Mouse (Mus musculus) heart, embryonic 14.5 days (tissue): ENCODE data around the gene Rnf32. TPM values are rescaled to one million over a fixed set of nuclear protein-coding genes. Genes with fewer than 3 reads are reported as not detected.

Experiments used
- ATAC-seq: fragments of 200-750 bp; cut with Nextera tagmentation; 2 replicates; pipeline ENCODE4 v1.8.0; 2017; ENCODE audit warnings: low read depth, moderate TSS enrichment; ENCODE audit not compliant: insufficient number of reproducible peaks, insufficient read depth, low FRiP score
- H3K27ac ChIP-seq, 2 experiments: fragments of 200-500 bp in 1 of 2; fragments of 300-500 bp in 1 of 2; sonication (generic) in 1 of 2; replicated peaks in 1 of 2; 2 replicates each; pipeline ENCODE4 v1.5.1; 2012 to 2014; ENCODE audit warnings: low read depth in 2 of 2, low read length in 2 of 2, control low read depth in 1 of 2, mild to moderate bottlenecking in 1 of 2, mixed read lengths in 1 of 2; ENCODE audit not compliant: control insufficient read depth in 1 of 2, insufficient read depth in 1 of 2
- H3K27me3 ChIP-seq: fragments of 300-500 bp; sonication (generic); 2 replicates; pipeline ENCODE4 v1.6.1; 2014; ENCODE audit warnings: mild to moderate bottlenecking, low read length, control low read depth; ENCODE audit not compliant: control insufficient read depth, insufficient read depth
- H3K36me3 ChIP-seq: fragments of 300-500 bp; sonication (generic); 2 replicates; pipeline ENCODE4 v1.6.1; 2014; ENCODE audit warnings: mild to moderate bottlenecking, control low read depth, low read length, mixed read lengths; ENCODE audit not compliant: control insufficient read depth, insufficient read depth
- H3K4me1 ChIP-seq, 2 experiments: fragments of 200-500 bp in 1 of 2; fragments of 300-500 bp in 1 of 2; sonication (generic) in 1 of 2; 2 replicates each; pipeline ENCODE4 v1.6.1; 2012 to 2014; ENCODE audit warnings: low read length in 2 of 2, control low read depth in 1 of 2, mixed read lengths in 1 of 2; ENCODE audit not compliant: control insufficient read depth in 2 of 2, insufficient read depth in 2 of 2
- H3K4me2 ChIP-seq: fragments of 300-500 bp; sonication (generic); 2 replicates; pipeline ENCODE4 v1.6.1; 2014; ENCODE audit warnings: mild to moderate bottlenecking, low read length
- H3K4me3 ChIP-seq, 2 experiments: fragments of 200-500 bp in 1 of 2; fragments of 300-500 bp in 1 of 2; sonication (generic) in 1 of 2; 2 replicates each; pipeline ENCODE4 v1.5.1; 2012 to 2014; ENCODE audit warnings: low read length in 2 of 2, mild to moderate bottlenecking in 2 of 2, control low read depth in 1 of 2, low read depth in 1 of 2, moderate library complexity in 1 of 2; ENCODE audit not compliant: control insufficient read depth in 1 of 2, insufficient read depth in 1 of 2
- H3K9ac ChIP-seq: fragments of 300-500 bp; sonication (generic); 2 replicates; pipeline ENCODE4 v1.6.1; 2014; ENCODE audit warnings: mild to moderate bottlenecking, low read length
- H3K9me3 ChIP-seq: fragments of 300-500 bp; sonication (generic); 2 replicates; pipeline ENCODE4 v1.6.1; 2016; ENCODE audit warnings: low read length, control low read depth; ENCODE audit not compliant: control insufficient read depth
- WGBS: fragments of 180-500 bp; shearing (Covaris S2); extraction: QIAGEN DNeasy Blood & Tissue Kit; methylation state at CpG from one replicate; pipeline ENCODE4 v1.1.7; 2014; 5-methylcytosine and 5-hydroxymethylcytosine counted together
- polyA plus RNA-seq: library from polyadenylated mRNA; unstranded; fragments of >200 nt; fragmentation: Nextera tagmentation; extraction: Ambion mirVana; gene quantifications from 2 replicates; pipeline ENCODE4 v1.2.1, GENCODE M21; 2014

Rnf32 gene
- polyA plus RNA-seq, 1 experiment from 2014 or later, result 2.3 TPM

DNA sequence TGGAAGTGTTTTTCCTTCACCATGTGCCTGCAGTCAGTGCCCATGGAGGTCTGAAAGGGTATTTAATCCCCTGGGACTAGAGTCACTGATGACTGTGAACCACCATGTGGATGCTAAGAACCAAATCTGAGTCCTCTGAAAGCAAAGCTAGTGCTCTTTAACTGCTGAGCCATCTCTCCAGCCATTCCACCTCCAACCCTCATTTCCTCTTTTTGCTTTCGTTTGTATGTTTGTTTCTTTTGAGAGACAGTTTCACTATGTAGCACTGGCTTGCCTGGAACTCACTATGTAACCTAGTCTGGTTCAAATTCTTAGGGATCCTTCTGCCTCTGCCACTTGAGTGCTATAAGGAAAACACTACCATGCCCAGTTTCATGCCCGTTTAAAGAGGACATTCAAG is 34.7 kb downstream of the Rnf32 start:
- Histone ChIP-seq H3K4me3 (no peak overlapping the region), H3K36me3 (no peaks in the 10 kb centered on the region), H3K27me3 (no peaks in the 10 kb centered on the region), H3K9me3 (no peaks in the 10 kb centered on the region), H3K4me1 (no peaks in the 10 kb centered on the region), H3K27ac (no peak overlapping the region), H3K9ac (no peak overlapping the region), H3K4me2 (no peak overlapping the region)
- ATAC-seq, result no peak
- WGBS, result 72% methylated on average over 2 of the region's 2 CpGs

DNA sequence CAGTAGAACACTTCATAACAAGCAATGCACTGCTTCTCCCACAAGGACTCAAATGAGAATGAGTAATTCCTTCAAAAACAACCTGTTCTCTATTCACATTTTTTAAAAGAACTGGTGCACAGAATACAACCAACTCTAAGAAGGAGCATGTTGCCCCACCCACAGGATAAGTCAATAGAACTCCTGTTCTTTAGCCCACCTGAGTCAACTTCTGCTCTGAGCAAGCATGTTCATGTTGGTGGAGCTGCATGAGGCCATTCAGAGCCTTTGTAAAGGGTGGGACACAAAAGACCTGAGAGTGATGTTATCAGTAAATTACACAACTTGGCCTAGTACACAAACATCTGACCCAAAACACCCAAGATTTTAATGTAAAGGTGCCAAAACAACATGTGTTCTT is 42.6 kb downstream of the Rnf32 start:
- Histone ChIP-seq H3K4me1 (no peaks in the 10 kb centered on the region), H3K27me3 (no peaks in the 10 kb centered on the region), H3K9me3 (no peaks in the 10 kb centered on the region), H3K9ac (no peak overlapping the region), H3K4me3 (no peak overlapping the region), H3K27ac (no peak overlapping the region), H3K36me3 (no peaks in the 10 kb centered on the region), H3K4me2 (no peak overlapping the region)
- ATAC-seq, result no peak

DNA sequence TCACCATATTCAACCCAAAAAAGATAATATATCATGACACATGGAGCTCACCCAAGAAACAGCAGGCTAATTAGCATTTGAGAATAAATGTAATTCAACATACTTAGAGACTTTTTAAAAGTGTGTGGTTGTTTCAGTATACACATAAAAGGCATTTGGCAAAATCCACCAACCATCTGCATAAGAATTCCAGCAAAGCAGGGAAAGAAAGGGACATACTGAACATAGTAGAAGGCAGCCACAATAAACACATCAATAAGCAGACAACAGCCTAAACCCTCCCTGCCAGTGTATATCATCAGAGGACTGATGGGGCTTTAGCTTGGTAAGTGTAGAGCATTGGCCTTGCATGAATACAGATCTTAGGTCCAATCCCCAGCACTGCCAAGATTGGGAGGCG is 49.0 kb downstream of the Rnf32 start:
- Histone ChIP-seq H3K4me2 (no peak overlapping the region), H3K27me3 (no peaks in the 10 kb centered on the region), H3K9me3 (no peaks in the 10 kb centered on the region), H3K4me3 (no peak overlapping the region), H3K4me1 (no peaks in the 10 kb centered on the region), H3K9ac (no peak overlapping the region), H3K27ac (no peak overlapping the region), H3K36me3 (no peaks in the 10 kb centered on the region)
- no CpG with 5 or more reads among the region's 1 CpGs for WGBS
- no peak for ATAC-seq

DNA sequence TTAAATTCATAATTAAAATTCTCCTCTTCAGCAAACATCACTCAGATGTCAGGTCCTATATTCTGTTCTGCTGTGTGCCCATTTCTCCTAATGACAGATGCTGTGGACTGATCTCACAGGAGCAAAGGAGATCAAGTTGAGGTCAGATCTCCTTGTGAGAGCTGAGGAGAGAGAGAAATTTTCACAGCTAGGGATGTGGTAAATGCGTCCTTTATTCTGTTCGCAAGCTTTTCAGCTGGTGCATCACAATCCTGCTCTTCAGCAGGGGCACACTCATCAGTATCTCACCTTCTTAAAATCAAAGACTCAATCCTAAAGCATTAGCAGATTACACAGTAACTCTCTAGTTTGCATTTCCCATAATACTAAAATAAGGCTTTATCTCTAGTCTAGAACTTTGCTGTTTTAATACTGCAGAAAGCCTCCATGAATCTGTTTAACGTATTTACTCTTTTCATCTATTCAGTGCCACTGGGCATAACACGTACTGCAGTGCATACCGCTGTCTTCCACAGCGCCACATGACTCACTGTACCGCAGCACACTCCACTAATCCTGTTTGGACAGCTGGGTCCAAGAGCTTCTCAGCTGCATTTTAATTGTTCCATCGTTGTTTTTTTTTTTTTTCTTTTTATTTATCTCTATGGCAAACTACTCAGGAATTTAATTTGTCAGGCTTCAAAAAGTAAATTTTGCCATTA is 55.2 kb downstream of the Rnf32 start:
- 67% methylated on average over 8 of the region's 8 CpGs for whole genome bisulfite sequencing
- no peak overlapping the region for H3K27ac ChIP-seq
- no peak for ATAC-seq
- H3K9ac ChIP-seq, result no peak overlapping the region
- H3K4me3 ChIP-seq, result no peak overlapping the region
- H3K36me3 ChIP-seq, result no peaks in the 10 kb centered on the region
- no peaks in the 10 kb centered on the region for H3K27me3 ChIP-seq
- H3K4me2 ChIP-seq, result no peak overlapping the region
- no peaks in the 10 kb centered on the region for H3K4me1 ChIP-seq
- no peaks in the 10 kb centered on the region for H3K9me3 ChIP-seq

DNA sequence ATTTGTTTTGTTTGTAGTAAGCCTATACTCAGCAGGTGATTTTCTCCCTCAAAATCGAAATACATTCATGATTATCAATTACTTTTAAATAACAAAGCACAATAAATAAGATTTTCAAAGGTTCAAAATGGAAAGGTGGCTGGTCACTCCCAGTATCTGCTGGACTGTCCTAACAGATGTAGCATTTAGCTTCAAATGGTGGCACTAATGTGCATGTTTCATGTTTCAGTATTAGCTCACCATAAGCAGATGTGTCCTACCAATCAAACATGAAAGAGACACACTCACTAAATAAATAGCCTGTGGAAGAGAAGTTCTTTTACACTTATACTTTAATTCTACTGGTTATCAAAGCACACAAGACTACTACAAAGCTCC is 55.7 kb downstream of the Rnf32 start:
- Histone ChIP-seq H3K36me3 (no peaks in the 10 kb centered on the region), H3K9me3 (no peaks in the 10 kb centered on the region), H3K9ac (no peak overlapping the region), H3K4me1 (no peaks in the 10 kb centered on the region), H3K4me2 (no peak overlapping the region), H3K27me3 (no peaks in the 10 kb centered on the region), H3K4me3 (no peak overlapping the region), H3K27ac (no peak overlapping the region)
- no peak for ATAC-seq
- WGBS, result 81% methylated on average over 1 of the region's 1 CpGs

GRCm38 (mm10) chr5:29253876-29254275 is 58.1 kb downstream of the Rnf32 start:
- Histone ChIP-seq H3K4me2 (no peak overlapping the region), H3K4me3 (no peak overlapping the region), H3K9me3 (no peaks in the 10 kb centered on the region), H3K27ac (no peak overlapping the region), H3K4me1 (no peaks in the 10 kb centered on the region), H3K27me3 (no peaks in the 10 kb centered on the region), H3K36me3 (no peaks in the 10 kb centered on the region), H3K9ac (no peak overlapping the region)
- ATAC-seq, result no peak
- WGBS, result 64% methylated on average over 2 of the region's 2 CpGs

DNA sequence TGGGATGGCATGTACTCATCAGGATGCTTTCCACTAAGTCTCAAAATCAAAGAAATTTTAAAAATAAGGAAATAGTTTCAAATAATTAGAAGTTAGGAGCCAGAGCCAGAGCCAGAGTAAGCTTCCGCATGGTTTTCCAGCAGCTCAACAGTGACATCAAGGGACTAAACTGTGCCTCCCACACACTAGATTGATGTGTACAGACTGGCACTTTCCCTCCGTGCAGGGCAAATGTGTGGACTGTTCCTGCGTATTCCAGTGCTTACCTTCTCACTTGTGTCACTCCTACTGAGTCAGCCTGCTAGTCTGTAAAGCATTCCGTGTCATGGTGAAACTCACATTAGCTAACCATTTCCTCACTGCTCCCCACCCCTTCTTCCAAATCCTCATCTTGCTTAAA is 75.1 kb downstream of the Rnf32 start:
- no peaks in the 10 kb centered on the region for H3K4me1 ChIP-seq
- no peak for ATAC-seq
- 55% methylated on average over 4 of the region's 4 CpGs for WGBS

DNA sequence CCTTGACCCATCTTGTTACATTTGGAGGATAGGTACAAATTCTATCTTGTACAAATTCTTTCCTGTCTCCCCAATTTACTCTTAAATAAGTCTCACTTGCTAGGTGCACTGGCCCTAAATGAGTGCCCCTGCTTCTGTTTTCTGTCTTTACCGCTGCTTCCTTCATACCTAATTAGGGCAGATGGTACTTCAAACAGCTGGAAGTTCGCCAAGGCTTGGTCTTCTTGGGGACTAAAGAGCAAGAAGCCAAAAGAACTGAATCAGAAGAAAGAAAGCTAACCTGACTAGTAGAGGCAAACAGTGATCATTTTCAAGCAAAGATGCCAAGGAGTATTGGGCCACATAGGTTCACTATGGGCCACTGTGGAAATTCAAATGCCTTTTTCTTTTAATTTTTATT is 77.6 kb downstream of the Rnf32 start:
- Histone ChIP-seq H3K27ac (no peak overlapping the region), H3K27me3 (no peaks in the 10 kb centered on the region), H3K9ac (no peak overlapping the region), H3K4me1 (no peaks in the 10 kb centered on the region), H3K4me2 (no peak overlapping the region), H3K9me3 (no peaks in the 10 kb centered on the region), H3K4me3 (no peak overlapping the region), H3K36me3 (no peaks in the 10 kb centered on the region)
- 59% methylated on average over 2 of the region's 2 CpGs for WGBS
- no peak for ATAC-seq

More for the DNA sequence above, 75.1 kb downstream of the Rnf32 start:
- Histone ChIP-seq H3K27ac (no peak overlapping the region), H3K4me2 (no peak overlapping the region), H3K27me3 (no peaks in the 10 kb centered on the region), H3K4me3 (no peak overlapping the region), H3K36me3 (no peaks in the 10 kb centered on the region), H3K9me3 (no peaks in the 10 kb centered on the region), H3K9ac (no peak overlapping the region)
